Mouse (Mus musculus) lung, embryonic 16.5 days (tissue): ENCODE data around the gene Cntn3. TPM values are rescaled to one million over a fixed set of nuclear protein-coding genes. Genes with fewer than 3 reads are reported as not detected.

Source experiments
- ATAC-seq: fragments of 200-750 bp; cut with Nextera tagmentation; 2 replicates; pipeline ENCODE4 v1.8.0; 2017; ENCODE audit warnings: low read depth, mild to moderate bottlenecking, moderate library complexity
- H3K27ac ChIP-seq: fragments of 300-500 bp; sonication (generic); 2 replicates; pipeline ENCODE4 v1.5.1; 2014; ENCODE audit warnings: mild to moderate bottlenecking, control low read depth, low read length
- H3K27me3 ChIP-seq: fragments of 300-500 bp; sonication (generic); 2 replicates; pipeline ENCODE4 v1.6.1; 2014; ENCODE audit warnings: low read depth, low read length, mixed read lengths; ENCODE audit not compliant: control insufficient read depth, insufficient read depth
- H3K36me3 ChIP-seq: fragments of 300-500 bp; sonication (generic); 2 replicates; pipeline ENCODE4 v1.6.1; 2014; ENCODE audit warnings: low read length; ENCODE audit not compliant: control insufficient read depth, insufficient read depth
- H3K4me1 ChIP-seq: fragments of 300-500 bp; sonication (generic); replicated peaks from 2 replicates; pipeline ENCODE4 v1.6.1; 2014; ENCODE audit warnings: low read length, mixed read lengths; ENCODE audit not compliant: control insufficient read depth, insufficient read depth
- H3K4me2 ChIP-seq: fragments of 300-500 bp; sonication (generic); 2 replicates; pipeline ENCODE4 v1.6.1; 2014; ENCODE audit warnings: low read depth, low read length, control low read depth
- H3K4me3 ChIP-seq: fragments of 300-500 bp; sonication (generic); 2 replicates; pipeline ENCODE4 v1.5.1; 2014; ENCODE audit warnings: mild to moderate bottlenecking, low read length, control low read depth
- H3K9ac ChIP-seq: fragments of 300-500 bp; sonication (generic); 2 replicates; pipeline ENCODE4 v1.6.1; 2014; ENCODE audit warnings: low read length, control low read depth
- H3K9me3 ChIP-seq: fragments of 300-500 bp; sonication (generic); 2 replicates; pipeline ENCODE4 v1.6.1; 2016; ENCODE audit warnings: low read length; ENCODE audit not compliant: control insufficient read depth
- WGBS: fragments of 180-500 bp; shearing (Covaris S2); extraction: QIAGEN DNeasy Blood & Tissue Kit; methylation state at CpG from one replicate; pipeline ENCODE4 v1.1.7; 2014; 5-methylcytosine and 5-hydroxymethylcytosine counted together
- polyA plus RNA-seq: library from polyadenylated mRNA; unstranded; fragments of >200 nt; fragmentation: Nextera tagmentation; extraction: Ambion mirVana; gene quantifications from 2 replicates; pipeline ENCODE4 v1.2.1, GENCODE M21; 2015

Gene Cntn3
- polyA plus RNA-seq, 1 experiment from 2014 or later, result 0.25 TPM

DNA sequence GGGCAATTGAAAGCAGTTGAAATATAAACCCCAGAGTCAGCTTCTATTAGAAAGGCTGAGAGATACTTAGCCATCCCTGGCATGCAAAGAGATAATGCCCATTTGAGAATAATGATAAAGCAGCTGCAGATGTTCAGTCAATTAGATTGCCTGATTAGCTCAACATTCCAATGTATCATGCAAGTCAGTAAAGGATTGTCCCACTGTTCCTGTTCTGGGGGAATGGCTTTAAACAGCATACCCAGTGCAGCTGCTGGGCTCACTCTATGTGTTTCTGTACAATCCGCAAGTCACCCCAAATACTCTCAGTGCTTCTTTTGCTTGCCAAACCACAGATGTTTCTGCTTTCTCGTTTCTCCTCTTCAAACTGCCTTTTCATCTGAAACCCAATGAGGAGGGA lies 57.7 kb downstream of the Cntn3 start:
- ATAC-seq, result no peak
- H3K4me1 ChIP-seq, result no peaks in the 10 kb centered on the region
- no peaks in the 10 kb centered on the region for H3K36me3 ChIP-seq
- no peak overlapping the region for H3K4me3 ChIP-seq
- H3K4me2 ChIP-seq, result no peak overlapping the region
- WGBS, result 73% methylated on average over 2 of the region's 2 CpGs
- H3K9me3 ChIP-seq, result no peaks in the 10 kb centered on the region
- no peaks in the 10 kb centered on the region for H3K27me3 ChIP-seq
- no peak overlapping the region for H3K9ac ChIP-seq
- no peak overlapping the region for H3K27ac ChIP-seq

DNA sequence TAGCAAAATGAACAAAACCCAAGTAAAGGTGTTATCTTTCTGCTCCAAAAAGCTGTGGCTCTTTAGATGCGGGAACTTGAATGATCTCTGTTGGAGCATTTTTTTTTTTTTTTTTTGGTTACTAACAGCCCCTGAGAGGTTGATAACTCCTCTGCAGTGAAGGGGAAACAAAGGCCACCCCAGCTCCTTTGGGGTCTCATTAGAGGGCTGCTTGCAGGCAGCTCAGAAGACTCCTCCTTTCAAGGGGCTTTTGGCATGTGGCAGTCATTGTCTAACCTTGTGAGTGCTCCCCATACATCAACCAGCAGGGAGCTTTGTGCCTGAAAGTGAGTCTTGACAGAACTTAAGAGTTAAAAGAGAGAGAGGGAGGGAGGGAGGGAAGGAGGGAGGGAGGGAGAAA lies 60.8 kb downstream of the Cntn3 start:
- H3K27me3 ChIP-seq, result no peaks in the 10 kb centered on the region

DNA sequence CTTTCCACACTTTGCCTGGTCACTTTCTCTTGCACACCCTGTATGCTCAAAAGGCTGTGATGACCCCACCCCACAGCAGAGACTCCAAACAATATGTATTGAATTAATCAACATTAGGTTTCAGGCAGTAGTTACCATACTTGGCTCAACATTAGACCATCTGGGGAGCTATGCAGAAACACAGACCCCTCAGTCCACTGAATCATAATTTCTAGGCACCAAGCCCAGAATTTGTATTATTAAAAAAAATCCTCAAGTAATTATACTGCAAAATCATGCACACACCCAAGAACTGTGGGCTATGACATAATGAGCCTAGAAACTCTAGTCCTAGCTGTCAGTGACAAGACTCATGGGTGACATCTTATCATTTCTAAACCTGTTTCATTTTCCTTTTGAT lies 87.4 kb downstream of the Cntn3 start:
- Histone ChIP-seq H3K27ac (no peak overlapping the region), H3K27me3 (no peaks in the 10 kb centered on the region), H3K4me1 (no peaks in the 10 kb centered on the region), H3K4me3 (no peak overlapping the region), H3K9me3 (no peaks in the 10 kb centered on the region), H3K9ac (no peak overlapping the region), H3K4me2 (no peak overlapping the region), H3K36me3 (no peaks in the 10 kb centered on the region)
- ATAC-seq, result peak; percentile 41

More for the DNA sequence above, 60.8 kb downstream of the Cntn3 start:
- H3K4me1 ChIP-seq, result no peaks in the 10 kb centered on the region
- H3K9me3 ChIP-seq, result no peaks in the 10 kb centered on the region
- no peaks in the 10 kb centered on the region for H3K36me3 ChIP-seq
- H3K9ac ChIP-seq, result no peak overlapping the region
- no peak overlapping the region for H3K4me3 ChIP-seq
- no peak overlapping the region for H3K4me2 ChIP-seq
- no peak overlapping the region for H3K27ac ChIP-seq
- WGBS, result 53% methylated on average over 1 of the region's 1 CpGs
- ATAC-seq, result no peak

DNA sequence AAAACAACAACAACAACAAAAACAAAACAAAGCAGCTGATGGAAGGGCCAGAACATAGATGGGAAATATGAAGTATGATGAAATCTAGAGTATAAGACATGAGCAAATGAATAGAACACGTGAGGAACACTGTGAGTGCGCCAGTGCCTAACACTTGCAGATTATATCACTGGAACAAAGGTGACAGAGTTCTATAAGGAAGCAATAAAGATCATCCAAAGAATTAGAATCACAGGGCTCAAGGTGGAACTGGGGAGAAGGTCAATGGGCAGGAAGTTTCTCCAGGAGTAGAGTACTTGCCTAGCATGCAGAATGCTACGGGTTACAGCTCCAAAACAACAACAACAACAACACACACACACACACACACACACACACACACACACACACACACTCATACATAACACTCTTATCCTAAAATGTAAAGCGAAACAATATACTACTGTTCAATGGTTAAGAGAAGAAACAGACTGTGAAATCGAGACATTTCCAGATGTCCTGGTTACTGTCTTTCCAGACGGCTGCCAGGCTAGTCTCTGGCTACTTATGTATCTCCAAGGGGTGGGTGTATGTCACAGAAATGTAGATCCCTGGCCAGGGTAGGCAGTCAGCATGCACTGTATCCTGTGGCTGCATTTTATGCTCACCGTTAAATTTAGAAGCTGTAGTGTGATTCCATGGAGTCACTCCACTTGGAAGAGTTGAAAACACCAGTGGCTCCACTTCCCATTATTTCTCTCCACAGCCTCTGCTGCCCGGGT lies 94.4 kb downstream of the Cntn3 start:
- Histone ChIP-seq H3K4me3 (no peak overlapping the region), H3K4me1 (no peaks in the 10 kb centered on the region), H3K9ac (no peak overlapping the region), H3K27ac (no peak overlapping the region), H3K27me3 (no peaks in the 10 kb centered on the region), H3K4me2 (no peak overlapping the region), H3K36me3 (no peaks in the 10 kb centered on the region), H3K9me3 (no peaks in the 10 kb centered on the region)
- WGBS, result 75% methylated on average over 8 of the region's 8 CpGs
- ATAC-seq, result no peak

- H3K9ac ChIP-seq, result no peak overlapping the region
- H3K27ac ChIP-seq, result no peak overlapping the region
- ATAC-seq, result no peak
- H3K4me1 ChIP-seq, result no peaks in the 10 kb centered on the region
- H3K36me3 ChIP-seq, result no peaks in the 10 kb centered on the region
- H3K4me2 ChIP-seq, result no peak overlapping the region
- H3K27me3 ChIP-seq, result no peaks in the 10 kb centered on the region
- WGBS, result 72% methylated on average over 4 of the region's 4 CpGs
- no peak overlapping the region for H3K4me3 ChIP-seq
- no peaks in the 10 kb centered on the region for H3K9me3 ChIP-seq
These were observed 134.5 kb downstream of the Cntn3 start for GRCm38 (mm10) chr6:102438353-102438752.

GRCm38 (mm10) chr6:102427549-102427948 lies 145.4 kb downstream of the Cntn3 start:
- Histone ChIP-seq H3K27me3 (no peaks in the 10 kb centered on the region), H3K4me2 (no peak overlapping the region), H3K36me3 (no peaks in the 10 kb centered on the region), H3K9ac (no peak overlapping the region), H3K9me3 (no peaks in the 10 kb centered on the region), H3K27ac (no peak overlapping the region), H3K4me1 (no peaks in the 10 kb centered on the region), H3K4me3 (no peak overlapping the region)
- WGBS, result 74% methylated on average over 1 of the region's 1 CpGs
- ATAC-seq, result no peak

- Histone ChIP-seq H3K9ac (no peak overlapping the region), H3K36me3 (no peaks in the 10 kb centered on the region), H3K4me2 (no peak overlapping the region), H3K4me1 (no peaks in the 10 kb centered on the region), H3K9me3 (no peaks in the 10 kb centered on the region), H3K27ac (no peak overlapping the region), H3K27me3 (no peaks in the 10 kb centered on the region), H3K4me3 (no peak overlapping the region)
- 71% methylated on average over 1 of the region's 1 CpGs for WGBS
- no peak for ATAC-seq
These were observed 151.1 kb downstream of the Cntn3 start for GRCm38 (mm10) chr6:102421781-102422180.

GRCm38 (mm10) chr6:102388590-102388989 lies 184.3 kb downstream of the Cntn3 start:
- Histone ChIP-seq H3K27ac (no peak overlapping the region), H3K9me3 (no peaks in the 10 kb centered on the region), H3K9ac (no peak overlapping the region), H3K4me1 (no peaks in the 10 kb centered on the region), H3K27me3 (no peaks in the 10 kb centered on the region), H3K4me2 (no peak overlapping the region), H3K36me3 (no peaks in the 10 kb centered on the region), H3K4me3 (no peak overlapping the region)
- 79% methylated on average over 4 of the region's 4 CpGs for WGBS
- no peak for ATAC-seq

- Histone ChIP-seq H3K4me2 (no peak overlapping the region), H3K27ac (no peak overlapping the region), H3K9ac (no peak overlapping the region), H3K4me3 (no peak overlapping the region), H3K27me3 (no peaks in the 10 kb centered on the region), H3K36me3 (no peaks in the 10 kb centered on the region), H3K4me1 (no peaks in the 10 kb centered on the region), H3K9me3 (no peaks in the 10 kb centered on the region)
- WGBS, result 48% methylated on average over 1 of the region's 1 CpGs
- ATAC-seq, result no peak
These were observed 200.8 kb downstream of the Cntn3 start for GRCm38 (mm10) chr6:102372112-102372511.

- Histone ChIP-seq H3K36me3 (no peaks in the 10 kb centered on the region), H3K4me3 (no peak overlapping the region), H3K27ac (no peak overlapping the region), H3K4me1 (no peaks in the 10 kb centered on the region), H3K4me2 (no peak overlapping the region), H3K9ac (no peak overlapping the region), H3K27me3 (no peaks in the 10 kb centered on the region), H3K9me3 (no peaks in the 10 kb centered on the region)
- no peak for ATAC-seq
These were observed 209.0 kb downstream of the Cntn3 start for GRCm38 (mm10) chr6:102363880-102364279.
